Mouse (Mus musculus): Measurements from ENCODE around the gene Brd3.
A peak's percentile ranks its signal among the peaks of the same experiment; 100 is the strongest.

Brd3 gene

GRCm38 (mm10) chr2:27471170-27471584 lies 36.3 kb downstream of the Brd3 start:
- no peak for DNase-seq (ENCODE audit: low spot score in 2 of 2)

DNA sequence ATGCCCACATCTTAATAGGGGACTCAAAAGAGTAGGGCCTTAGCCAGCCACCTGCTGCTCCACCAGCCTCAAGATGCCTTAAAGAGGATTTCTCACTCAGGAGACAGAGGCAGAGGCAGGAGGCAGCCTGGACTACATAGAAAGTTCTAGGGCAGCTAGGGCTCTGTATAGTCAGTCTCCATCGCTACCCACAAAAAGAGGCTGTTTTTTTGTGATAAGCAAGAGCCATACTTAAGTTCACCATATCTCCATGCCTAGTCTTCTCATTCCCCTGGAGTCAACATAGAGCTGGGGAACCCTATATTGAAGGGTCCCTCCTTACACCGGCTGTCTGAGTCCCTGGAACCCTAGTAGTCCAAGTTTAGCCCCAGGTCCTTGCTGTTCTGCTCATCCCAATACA lies 36.9 kb downstream of the Brd3 start:
- DNase-seq (ENCODE audit: low spot score in 2 of 2) = no peak

GRCm38 (mm10) chr2:27469991-27470355 lies 37.5 kb downstream of the Brd3 start:
- DNase-seq (ENCODE audit: low spot score in 2 of 2) = no peak

GRCm38 (mm10) chr2:27469292-27469990 lies 38.0 kb downstream of the Brd3 start:
- DNase-seq (ENCODE audit: low spot score in 2 of 2) = no peak

- no peak for DNase-seq (ENCODE audit: low spot score in 2 of 2)
Observed at GRCm38 (mm10) chr2:27462901-27463300, 44.6 kb downstream of the Brd3 start.

DNA sequence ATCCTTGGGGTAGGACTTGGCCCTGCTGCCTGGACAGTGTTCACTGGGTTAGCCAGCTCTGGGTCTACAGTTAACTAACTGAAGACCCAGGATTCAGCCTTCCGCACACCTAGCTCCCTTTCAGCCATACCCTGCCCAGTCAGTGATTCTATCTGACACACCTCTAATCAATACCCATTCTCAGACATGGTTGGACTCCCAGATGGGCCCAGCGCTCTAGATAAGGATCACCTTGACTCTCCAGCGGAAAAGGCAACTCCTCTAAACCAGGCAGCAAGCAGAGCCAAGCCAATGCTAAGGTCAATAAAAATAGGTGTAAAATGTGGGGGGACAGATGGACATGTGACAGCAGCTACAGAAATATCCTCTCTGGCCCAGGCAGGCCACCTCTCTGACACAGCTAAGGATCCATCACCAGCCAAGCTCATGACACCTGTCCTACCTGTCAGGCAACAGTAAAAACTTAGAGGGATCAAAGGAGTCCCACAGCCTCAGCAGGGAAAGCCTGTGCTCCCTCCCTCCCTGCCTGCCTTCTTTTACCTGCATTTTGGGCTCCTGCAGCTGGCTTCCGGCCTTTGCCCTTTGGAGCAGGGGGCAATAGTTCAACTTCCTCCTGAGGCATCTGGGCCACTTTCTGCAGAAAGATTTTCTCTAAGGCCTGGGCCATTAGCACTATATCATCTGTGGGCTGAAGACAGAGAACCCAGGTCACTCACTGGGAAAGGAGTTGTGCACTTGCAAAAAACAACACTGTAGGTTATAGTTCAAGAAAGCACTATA lies 45.4 kb downstream of the Brd3 start:
- DNase-seq (ENCODE audit: low spot score in 2 of 2) = no peak

- DNase-seq (ENCODE audit: low spot score in 2 of 2) = no peak
Observed at GRCm38 (mm10) chr2:27460651-27461050, 46.8 kb downstream of the Brd3 start.

DNA sequence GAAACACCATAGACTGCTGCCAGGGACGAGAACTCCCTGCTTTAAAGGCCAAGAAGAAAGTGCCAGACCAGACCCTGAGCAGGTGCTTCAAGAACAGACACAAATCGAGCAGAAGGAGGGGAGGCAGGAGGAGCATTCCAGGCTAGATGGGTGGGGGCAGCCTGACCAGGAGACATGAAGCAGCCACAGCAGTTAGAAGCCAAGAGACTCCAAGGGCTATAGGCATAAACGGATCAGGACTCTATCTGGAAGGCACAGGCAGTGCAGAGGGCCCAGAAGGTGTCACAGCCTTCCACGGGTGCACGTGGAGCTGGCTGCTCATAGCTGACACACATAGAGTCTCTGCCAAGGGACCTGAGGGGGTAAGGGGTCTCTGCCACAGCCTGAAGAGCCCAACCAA lies 47.3 kb downstream of the Brd3 start:
- no peak for DNase-seq (ENCODE audit: low spot score in 2 of 2)

- no peak for DNase-seq (ENCODE audit: low spot score in 2 of 2)
Observed at GRCm38 (mm10) chr2:27459735-27460134, 47.7 kb downstream of the Brd3 start.

DNA sequence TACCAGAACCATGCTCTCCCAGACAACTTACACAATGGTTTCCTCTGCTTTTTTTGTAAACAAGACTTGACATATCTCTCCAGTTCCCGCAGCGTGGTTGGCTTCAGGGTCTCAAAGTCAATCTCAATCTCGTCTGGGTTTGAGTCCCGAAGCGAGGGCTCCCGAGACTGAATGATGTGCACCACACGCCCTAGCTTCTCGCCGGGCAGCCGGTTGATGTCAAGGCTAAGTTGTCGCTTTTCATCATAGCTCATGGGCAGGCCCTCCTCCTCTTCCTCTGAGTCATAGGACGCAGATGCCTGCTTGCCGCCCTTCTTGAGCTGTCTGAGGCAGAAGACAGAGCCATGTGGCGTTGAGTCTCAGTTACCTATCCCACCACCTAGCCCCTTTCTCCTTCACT lies 57.2 kb downstream of the Brd3 start:
- DNase-seq (ENCODE audit: low spot score in 2 of 2) = no peak

GRCm38 (mm10) chr2:27447782-27448181 lies 59.7 kb downstream of the Brd3 start:
- no peak for DNase-seq (ENCODE audit: low spot score in 2 of 2)

DNA sequence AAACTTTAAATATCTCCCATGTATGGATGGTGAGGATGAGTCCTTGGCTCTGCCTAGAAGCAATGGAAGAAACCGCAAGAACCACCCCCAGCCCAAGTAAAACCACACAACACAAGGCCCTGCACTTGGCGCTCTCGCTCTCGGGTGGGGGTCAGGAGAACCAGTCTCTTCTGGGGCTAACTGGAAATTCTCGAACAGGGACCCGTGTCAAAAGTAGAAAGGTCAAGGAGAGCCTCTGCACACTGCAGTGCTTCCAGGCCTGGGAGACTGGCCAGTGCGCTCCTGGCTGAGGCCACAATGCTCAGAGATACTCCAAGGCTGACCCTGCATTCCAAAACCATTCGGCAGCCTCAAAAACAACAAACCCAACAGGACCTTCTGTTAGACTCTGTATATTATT lies 60.6 kb downstream of the Brd3 start:
- no peak for DNase-seq (ENCODE audit: low spot score in 2 of 2)

DNA sequence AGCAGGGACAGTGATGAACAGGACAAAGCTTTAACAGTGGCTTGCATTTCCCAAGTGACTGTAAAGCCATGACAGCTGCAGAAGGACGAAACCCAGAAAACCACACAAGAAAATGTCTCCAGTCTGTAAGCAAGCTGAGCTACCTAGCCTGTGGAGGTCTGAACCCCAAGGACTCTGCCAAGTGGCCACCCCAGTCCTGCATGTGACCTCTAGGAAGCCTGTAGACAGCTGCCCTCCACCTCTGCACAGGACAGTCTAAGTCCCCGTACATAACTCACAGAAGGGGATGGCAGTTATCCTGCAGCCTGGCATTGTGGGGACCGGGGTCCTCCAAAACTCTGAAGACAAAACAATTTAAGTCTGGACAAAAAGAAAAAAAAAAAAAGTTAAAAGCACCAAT lies 61.6 kb downstream of the Brd3 start:
- no peak for DNase-seq (ENCODE audit: low spot score in 2 of 2)

- no peak for DNase-seq (ENCODE audit: low spot score in 2 of 2)
Observed at GRCm38 (mm10) chr2:27443450-27443708, 64.1 kb downstream of the Brd3 start.

DNA sequence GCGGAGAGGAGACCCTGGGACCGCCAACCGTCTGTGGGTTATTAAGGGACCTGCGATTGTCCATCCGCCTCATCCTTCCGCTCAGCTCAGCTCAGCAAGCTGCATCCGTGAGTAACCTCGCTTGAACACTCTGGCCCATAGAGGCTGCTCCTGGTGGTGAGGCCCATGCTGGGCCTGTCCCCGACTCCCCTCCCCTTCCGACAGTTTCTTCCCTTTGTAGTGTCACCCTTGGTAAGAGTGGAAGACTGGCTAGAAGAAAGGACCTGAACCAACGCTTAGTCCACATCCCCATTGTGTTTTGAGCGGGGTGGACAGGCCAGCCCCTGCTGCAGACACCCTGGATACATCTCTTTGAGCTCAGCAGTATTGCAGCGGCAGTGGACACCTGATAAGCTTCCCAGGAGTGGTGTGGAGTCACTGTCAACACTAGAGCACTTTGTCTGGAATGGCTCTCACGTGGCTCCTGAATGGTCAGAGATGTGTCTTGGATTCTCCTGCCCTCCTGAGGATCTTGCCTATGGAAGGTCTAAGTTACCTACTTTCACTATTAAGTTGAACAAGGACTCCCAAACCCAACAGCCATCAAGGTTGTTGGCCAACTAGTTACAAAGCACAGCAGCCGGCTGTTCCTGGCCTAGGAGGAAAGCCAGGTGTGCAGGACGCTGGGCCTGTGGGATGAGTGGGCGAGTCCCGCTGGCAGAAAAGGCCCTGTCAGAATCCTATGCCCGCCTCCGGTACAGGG lies 64.6 kb downstream of the Brd3 start:
- no peak for DNase-seq (ENCODE audit: low spot score in 2 of 2)

DNA sequence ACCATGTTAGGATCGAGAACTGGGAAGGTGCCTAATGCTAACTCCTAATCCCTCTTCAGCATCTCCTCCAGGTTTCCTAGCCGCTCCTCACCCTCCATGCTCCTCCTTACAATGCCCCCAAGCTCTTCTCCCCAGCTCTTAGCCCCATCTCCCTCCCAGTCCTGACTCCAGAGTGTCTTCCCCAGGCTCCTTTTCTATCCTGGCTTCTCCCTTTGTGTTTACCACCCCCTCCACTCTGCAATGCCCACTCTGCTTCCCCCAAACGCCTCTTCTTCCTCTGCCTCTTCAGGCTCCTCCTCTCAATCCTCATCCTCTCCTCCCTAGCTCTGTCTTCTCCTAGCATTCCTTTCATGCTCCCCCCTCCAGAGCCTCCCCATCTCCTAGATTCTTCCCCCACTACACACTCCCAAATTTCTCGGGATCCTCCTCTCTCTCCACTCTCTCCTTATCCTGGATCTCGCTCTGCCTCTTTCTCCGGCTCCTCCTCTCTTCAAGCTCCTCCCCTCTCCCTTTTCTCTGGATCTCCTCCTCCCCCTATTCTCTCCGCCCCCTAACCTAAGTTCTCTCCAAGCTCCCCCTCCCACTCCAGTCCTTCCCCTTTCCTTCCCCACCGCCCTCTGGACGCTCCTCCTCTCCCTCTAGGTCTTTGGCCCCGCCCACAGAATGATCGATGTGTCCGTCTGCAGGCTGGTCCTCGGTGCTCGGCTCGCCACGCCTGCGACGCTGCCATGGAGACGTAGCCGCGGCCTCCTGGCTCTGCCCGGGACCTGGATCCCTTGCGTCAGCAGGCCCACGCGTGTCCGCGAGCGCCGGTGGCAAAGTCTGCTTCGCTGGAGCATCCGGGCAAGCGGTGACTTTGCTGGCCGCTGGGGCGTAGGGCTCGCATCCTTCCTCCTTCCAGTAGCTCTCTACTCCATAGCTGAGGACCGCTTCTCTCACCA lies 65.4 kb downstream of the Brd3 start, which contains the start of gene Brd3os:
Gene Brd3os (plus strand): TSS at position 558 of the 941 bp plus-strand sequence.
- DNase-seq (ENCODE audit: low spot score in 2 of 2) = peak; percentile 96

DNA sequence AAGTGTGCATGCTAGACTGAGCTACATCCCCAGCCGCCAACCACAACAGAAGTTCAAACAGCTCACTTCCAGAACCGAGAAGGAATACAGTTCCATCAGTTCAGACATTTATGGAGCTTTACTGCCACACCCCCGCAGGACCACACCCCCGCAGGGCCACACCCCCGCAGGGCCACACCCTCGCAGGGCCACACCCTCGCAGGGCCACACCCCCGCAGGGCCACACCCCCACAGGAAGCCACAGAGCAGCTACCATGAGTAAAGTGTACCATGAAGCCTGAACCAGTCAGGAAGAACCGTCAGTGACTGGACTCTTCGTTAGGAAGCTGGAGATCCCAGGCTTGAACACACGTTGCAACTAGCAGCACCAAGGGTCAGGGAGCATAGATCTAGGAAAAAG lies 69.2 kb downstream of the Brd3 start:
- DNase-seq (ENCODE audit: low spot score in 2 of 2) = no peak

DNA sequence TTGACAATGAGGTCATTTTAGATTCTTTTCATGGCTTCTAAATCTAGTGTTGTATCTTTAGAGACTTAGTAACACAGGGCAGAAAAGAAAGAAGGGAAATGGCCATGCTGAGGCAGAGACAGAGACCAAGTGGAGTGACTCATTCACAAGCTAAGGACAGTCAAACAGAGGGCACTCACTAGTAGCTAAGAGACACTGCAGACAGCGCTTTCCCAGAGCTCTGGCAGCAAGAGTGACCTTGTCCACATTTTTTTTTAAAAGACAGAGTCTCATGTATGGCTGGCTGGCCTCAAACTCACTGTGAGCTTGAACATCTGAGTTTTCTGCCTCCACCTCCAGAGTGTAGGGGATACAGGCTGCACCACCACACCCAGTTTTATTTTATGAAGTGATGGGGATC lies 69.6 kb downstream of the Brd3 start:
- no peak for DNase-seq (ENCODE audit: low spot score in 2 of 2)

DNA sequence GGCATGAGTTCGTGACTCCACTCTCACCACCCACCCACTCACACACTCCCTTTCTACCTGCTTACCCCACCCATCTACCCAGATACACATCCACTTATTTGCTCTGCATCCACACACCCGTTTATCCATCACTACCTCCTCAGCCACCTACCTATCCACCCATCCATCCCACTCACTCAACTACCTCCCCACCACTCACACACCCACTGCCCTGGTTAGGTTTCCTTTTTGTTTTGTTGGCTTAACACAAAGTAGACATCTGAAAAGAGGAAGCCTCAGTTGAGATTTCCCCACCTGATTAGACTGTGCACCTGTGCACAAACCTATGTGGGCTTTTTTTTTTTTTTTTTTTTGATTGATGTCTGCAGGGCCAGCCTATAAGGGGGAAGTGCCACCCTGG lies 74.9 kb downstream of the Brd3 start:
- no peak for DNase-seq (ENCODE audit: low spot score in 2 of 2)

- DNase-seq (ENCODE audit: low spot score in 2 of 2) = peak; percentile 70 to 75
Observed at GRCm38 (mm10) chr2:27430621-27431020, 76.8 kb downstream of the Brd3 start.

DNA sequence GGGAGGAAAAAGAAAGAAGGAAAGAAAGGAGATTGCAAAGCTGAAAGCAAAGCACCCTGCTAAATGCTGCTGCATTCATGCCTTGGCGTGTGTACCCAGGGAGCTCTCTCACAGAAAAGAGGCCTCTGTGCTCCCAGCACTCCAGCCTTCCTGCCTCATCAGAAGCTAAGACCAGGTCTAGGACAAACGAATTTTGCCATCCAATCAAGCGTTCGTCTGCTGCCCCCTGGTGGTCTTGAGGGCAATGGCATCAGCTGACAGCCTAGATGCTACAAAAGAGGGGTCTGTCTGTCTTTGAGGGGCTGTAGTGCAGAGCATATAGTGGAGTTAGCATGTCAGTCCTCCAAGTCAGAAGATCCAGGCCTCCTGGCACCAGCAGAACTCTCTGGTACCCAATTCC lies 79.4 kb downstream of the Brd3 start:
- DNase-seq (ENCODE audit: low spot score in 2 of 2) = peak; percentile 90 to 93

Data from right cerebral cortex, adult 2 months (tissue).